Mouse (Mus musculus) telencephalon, adult 2 months (tissue): ENCODE measurements around the gene Slc17a1.

Source experiments
- DNase-seq: peaks from one replicate; pipeline ENCODE4 v3.0.0-alpha.2; 2011; ENCODE audit warnings: low read depth, low spot score

Slc17a1 gene

DNA sequence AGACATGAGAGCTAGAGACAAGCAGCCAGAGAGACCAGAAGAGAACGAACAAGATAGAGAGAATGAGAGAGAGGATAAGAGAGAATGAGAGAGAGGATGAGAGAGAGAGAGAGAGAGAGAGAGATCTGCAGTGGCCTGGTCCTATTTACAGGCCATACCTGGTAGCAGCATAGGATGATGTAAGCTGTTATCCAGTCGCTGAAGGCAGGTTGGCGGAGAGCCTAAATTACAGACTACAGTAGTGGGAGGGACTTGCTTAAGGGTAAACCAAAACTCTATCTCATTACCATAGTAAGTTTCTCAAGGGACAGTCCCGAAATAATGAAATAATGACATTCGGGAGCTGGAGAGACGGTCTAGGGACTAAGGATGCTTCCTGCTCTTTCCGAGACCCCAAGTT lies at the start of gene Slc17a1:
Slc17a1 (plus strand) TSS at position 346 of the 400 bp plus-strand sequence.
- DNase-seq: no peak

DNA sequence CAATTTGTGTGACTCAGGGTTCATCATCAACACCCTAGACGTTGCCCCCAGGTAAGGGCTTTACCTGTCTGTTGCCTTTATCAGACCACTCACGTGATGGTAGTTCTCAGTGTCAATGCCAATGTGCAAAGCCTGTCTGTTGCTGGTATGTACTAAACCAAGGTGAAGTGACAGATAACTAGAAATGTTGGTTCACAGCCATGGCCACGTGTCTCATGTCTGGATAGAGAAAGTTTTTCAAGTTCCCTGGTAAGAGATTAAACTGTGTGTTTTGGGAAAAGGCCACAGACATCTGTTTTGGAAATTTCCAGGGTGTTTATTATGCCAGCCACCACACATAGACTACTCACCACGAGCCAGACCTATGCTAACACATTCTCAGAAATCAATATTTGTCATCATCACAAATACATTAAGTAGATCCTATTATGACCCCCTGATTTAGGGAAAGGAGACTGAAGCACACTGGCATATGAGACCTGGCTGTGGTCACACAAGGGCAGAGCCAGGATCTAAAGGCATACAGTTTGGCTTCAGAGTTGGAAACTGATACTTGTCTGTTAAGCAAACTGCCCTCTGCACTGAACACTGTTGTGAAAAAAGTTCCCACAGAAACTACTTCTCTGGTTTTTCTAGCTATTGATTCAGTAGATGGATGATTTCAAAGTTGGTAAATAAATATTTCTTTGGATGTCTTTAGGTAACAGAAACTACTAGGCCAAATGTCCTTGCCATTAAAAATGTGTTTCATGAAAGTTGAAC lies 47.2 kb upstream of the Slc17a1 start:
- no peak for DNase-seq

DNA sequence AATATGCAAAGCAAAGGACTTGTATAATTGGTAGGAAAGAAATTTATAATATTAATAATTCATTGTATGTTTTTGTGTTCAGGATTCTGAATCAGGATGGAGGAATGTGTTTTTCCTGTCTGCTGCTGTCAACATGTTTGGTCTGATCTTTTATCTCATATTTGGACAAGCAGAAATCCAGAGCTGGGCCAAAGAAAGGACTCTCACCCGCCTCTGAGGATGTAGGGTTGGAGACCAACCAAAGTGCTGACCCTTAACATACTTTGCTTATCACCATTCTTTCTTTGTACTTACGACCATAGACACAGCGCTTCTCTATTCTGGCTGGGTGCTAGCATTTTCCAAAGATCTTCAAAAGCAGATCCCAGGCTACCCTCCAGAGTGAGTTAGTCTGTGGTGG lies 45.3 kb upstream of the Slc17a1 start:
- no peak for DNase-seq

DNA sequence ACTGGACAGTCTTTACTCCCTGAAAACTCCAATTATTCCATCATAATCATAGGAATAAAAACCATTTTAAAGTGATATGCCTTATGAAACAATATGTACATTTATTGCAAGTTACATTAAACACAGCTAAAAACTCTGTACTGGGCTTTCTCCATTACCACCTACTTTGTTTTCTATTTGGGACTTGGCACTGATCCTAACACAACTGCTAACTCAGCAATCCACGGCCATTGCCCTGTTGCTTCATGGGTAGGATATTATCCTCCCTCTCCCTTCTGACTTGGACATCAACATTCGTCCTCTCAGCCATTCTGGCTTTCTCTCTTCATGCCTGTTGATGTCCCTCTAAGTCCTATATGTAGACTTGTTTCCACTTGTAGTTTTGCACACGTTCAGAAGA lies 40.9 kb upstream of the Slc17a1 start:
- no peak for DNase-seq

DNA sequence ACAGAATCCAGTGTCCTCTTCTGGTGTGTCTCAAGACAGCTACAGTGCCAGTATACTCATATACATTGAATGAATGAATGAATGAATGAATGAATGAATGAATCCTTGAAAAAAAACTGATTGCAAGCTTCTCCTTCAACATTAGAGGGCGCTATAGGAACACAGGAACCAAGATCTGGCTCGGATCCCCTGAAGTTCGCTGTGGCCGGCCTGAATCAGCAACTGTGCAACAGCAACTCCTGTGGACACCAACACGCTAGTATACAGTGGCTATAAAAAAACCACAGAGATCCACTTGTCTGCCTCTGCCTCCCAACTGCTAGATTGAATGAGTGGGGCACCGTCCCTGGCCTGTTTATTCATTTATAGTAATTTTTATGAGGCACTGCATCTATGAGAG lies 34.5 kb upstream of the Slc17a1 start:
- peak; percentile 19 for DNase-seq

DNA sequence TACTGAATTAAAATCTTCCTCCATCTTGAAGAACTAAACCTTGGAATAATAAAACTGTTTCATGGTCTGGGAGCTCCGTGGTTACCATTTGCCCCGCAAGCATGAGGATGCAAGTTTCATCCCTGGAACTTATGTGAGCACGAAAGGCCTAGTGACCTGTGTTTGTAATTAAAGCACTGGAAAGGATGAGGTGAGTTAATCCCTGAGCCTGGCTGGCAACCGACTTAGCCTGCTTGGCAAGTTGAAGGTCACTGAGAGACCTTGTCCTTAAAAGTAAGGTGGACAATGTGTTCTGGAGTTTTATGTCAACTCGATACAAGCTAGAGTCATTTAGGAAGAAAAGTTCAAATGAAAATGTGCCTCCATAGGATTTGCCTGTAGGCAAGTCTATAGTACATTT lies 32.7 kb upstream of the Slc17a1 start:
- DNase-seq: no peak

DNA sequence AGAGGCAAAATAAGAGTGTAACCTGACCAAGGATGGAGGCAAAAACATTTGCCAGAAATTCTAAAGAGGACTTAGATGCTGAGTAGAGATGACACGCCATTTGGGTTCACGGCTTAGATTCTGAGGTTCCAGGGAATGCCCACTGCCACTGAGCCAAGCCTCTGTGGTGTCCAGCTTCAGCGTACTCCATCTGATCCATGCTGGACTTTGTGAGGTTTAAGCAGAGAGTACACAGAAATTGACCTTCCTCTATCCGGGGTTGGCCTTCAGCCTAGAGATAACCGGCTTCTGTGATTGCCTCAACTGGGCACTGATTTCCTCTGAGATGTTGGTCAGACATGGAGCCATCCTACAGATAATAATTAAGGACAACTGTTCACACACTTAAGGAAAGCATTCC lies 30.9 kb upstream of the Slc17a1 start:
- DNase-seq: no peak

DNA sequence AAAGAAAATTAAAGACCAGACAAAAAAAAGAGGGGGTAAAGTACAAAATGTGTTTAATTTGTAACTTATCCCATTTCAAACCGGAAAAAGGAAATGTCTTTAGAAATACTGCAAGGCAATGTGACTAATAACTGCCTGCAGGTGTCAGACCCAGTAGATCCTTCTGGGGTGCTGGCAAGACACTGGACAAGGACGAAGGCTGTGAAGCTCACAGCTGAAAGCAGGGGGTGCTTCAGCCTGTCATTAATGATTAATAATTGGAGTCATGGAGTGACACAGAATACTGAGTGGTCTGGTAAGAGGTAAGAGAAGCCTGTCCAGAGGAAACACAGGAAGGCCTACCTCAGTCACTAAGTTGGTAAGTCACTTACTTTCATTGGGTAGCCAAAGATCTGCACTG lies 28.2 kb upstream of the Slc17a1 start, which contains the start of gene Slc17a3:
Slc17a3 (plus strand) TSS at position 127 of the 400 bp plus-strand sequence.
- no peak for DNase-seq

DNA sequence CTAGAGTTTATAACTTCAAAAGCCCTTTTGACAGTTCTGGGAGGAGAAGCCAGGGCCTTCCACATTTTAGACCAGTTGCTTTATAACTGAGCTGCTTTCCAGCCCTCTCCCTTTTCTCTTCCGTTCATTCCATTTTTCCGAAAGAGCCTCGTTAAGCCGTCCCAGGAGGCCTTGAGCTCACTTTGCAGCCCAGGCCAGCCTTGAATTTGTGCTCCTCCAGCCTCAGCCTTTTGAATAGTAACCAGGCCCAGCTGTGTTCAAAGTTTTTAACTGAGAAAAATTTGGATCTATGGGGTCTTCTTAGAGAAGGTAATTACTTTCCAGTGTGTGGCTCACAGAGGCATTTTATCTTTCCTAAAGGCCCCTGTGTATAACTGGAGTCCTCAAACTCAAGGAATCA lies 21.7 kb upstream of the Slc17a1 start:
- DNase-seq: no peak

DNA sequence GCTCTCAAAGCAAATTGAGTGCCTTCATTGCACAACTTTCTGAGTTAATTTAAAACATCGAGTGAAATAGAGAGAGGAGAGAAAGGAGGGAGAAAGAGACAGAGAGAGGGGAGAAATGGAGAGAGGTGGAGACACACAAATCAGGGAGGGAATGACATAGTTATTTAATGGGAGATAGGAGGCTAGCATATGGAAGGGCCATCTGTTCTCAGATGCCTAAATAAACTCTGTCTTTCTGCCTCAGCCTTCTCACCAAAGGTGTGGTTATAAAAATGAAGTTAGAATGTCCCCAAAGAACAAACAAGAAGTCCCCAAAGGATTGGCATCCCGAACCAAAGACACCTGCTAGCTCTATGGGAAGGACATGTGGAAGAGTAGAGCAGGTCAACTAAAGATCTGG lies 18.3 kb upstream of the Slc17a1 start:
- DNase-seq: peak; percentile 48

DNA sequence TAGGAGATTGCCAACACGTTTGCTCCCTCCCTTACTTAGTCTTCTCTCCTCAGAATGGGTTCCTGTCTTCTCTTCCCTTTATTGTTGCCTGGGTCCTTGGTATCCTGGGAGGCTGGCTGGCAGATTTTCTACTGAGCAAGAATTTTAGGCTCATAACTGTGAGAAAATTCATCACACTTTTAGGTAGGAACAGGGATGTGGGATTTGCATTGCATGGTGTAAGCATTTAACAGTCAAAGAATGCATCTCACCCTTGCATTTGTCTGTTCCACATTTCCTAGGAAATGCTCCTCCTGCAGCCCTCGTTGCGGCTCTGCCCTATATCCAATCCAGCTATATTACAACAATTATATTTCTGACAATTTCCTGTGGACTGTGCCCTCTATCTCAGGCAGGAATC lies 11.1 kb upstream of the Slc17a1 start:
- peak; percentile 21 for DNase-seq

DNA sequence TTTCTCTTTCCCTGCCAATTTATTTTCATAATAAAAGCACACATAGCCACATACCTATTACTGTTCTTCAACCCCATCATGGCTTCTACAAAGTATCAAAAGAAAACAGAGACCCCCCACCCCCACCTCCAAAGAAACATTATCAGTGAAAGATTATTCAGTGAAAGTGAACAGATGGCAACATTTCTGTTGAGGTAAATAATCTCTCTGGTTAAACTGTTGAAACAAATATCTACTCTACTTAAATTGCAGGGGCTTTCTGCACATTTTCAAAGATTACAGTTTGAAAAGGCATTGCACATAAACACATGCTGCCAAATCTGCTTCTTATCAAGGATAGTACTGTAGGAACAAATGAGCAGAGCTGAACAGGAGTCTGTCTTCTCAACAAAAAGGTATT lies 5.7 kb upstream of the Slc17a1 start:
- DNase-seq: no peak

DNA sequence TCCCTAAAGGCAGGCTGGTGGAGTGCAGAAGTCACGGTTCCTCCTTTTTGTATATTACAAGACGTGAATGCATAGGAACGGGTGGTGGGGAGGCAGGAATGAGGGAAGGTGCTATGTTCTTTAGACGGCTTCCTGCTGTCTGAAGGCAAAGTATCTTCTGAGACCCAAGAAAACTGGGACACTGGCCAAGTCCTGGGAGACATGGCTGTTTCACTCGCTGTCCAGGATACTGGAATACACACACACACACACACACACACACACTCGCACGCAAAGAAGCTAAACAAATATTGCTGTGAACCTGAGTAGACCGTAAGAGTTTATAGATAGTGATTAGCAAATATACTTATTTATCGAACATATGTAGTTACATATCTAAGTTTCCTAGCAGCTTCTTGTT lies 2.8 kb upstream of the Slc17a1 start:
- no peak for DNase-seq

DNA sequence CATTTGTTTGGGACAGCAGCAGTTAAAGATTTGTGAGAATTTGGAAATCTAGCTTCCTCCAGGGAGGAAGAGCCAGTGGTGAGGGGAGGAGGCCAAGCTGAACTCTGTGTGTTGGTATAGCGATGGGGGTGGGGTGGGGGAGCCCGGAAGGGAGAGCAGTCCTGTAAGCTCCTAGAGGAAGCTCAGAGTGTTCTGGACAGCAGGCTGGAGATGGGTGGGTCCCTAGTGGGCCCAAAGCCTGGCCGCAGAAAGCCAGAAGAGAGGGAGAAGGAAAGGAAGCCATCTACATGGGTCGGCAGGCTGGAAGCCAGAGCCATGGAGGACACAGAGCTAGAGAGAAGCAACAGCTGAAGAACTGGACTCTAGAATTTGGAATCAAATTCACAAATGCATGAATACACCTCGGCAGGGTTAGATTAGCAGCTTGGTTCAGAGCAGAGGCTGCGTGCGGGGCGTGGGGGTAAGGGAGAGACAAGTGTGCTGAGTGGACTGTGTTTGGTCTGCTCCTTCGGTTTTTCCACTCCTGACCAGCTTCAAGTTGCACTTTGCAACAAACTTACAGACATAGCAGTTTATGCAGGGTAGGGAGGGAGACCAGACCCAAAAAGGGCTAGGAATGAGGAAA lies 1.4 kb upstream of the Slc17a1 start:
- DNase-seq: no peak

DNA sequence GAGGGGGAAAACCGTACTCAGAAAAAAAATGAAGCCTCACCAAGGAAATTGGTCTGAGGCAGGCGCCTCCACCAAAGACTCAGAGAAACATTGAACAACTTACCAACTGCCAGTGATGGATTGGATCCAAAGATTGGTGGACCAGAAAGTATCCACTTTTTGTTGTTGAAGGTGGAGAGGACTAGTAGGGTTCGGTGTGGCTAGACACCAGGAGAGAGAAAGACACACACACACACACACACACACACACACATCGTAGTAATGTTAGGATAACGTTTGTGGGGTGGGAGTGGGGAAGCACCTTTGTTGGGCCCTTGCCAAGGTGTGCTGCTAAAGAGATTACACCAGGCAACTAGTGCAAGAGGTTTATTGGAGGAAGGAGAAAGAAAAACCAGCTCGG lies 550 bp upstream of the Slc17a1 start:
- no peak for DNase-seq

DNA sequence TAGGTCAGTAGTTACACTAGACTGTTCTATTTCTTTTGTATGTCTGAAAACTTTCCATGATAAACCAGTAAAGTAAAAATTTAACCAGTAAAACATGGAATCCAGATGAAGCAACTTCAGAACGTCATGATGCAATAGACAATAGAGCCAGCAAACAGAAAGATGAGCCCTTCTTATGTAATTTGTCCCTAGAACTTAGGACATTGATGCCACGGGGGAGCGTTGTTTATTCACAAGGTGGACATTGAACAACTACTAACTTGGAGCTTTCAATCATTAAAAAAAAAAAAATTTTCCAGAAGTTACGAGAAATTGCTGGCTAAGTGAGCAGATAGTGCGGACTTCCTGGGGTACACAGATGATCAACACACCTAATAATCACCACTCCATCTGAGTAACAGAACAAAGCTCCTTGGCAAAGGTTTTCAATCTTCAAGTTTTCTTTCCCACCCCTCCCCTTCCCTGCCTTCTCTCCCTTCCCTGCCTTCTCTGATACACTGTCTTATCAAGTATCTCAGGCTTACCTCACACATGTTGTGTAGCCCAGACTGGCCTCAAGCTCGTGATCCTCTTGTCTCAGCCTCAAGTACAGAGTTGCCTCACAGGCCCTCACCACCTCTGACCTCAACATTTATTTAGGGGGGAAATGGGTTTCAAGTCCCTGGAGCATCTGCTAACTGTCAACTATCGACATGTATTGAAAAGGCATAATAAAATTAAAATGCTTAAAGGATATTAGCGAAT lies 1.4 kb downstream of the Slc17a1 start:
- no peak for DNase-seq

DNA sequence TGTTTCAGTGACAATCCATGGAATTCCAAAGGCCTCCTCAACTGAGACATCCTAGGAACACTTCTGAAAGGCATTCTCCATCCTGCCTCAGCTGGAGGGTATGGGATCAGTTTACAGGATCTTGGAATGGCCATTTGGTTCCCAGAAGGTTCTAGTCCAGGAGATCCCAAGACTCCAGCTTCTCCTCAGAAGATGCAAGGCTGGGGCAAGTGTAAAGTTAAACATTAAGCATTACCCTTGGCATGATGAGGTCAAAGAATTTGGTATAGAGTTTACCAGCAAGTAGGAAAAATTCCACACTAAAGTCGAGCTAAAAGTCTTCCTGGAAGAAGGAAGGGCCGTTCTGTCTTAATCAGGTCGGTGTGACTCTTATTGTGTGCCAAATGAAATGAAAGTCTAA lies 2.4 kb downstream of the Slc17a1 start:
- DNase-seq: no peak

DNA sequence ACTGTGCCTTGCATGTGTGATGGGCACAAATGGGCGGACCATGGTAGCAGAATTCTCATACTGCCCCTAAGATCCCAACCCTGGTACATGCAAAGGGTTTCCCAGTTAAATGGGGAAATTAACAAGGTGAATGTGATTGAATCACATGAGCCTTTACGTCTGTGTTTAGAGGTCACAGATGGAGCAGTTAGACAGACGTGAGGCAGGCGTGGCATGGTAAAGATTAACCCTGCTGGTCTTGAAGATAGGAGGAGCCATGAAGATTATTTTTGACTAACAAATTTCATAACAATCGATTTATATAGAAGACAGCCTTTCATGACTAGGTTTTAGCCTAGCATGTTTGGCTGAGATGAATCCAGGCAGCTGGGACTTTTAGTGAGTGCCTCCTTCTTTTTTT lies 5.6 kb downstream of the Slc17a1 start:
- DNase-seq: no peak

DNA sequence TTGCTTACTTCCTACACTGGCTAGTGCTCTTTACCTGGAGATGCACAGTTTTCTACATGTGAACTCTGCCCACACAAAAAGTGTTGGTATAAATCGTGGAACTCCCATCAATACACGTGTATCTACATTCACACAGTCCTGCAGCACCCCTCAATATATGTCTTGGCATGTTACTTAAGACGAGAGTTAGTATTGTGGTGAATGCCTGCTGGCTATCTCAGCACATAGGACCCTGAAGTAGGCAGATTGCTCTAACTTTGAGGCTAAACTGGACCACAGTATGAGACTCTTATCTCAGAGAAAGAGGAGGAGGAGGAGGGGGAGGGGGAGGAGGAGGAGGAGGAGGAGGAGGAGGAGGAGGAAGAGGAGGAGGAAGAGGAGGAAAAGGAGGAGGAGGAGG lies 11.6 kb downstream of the Slc17a1 start:
- DNase-seq: no peak

DNA sequence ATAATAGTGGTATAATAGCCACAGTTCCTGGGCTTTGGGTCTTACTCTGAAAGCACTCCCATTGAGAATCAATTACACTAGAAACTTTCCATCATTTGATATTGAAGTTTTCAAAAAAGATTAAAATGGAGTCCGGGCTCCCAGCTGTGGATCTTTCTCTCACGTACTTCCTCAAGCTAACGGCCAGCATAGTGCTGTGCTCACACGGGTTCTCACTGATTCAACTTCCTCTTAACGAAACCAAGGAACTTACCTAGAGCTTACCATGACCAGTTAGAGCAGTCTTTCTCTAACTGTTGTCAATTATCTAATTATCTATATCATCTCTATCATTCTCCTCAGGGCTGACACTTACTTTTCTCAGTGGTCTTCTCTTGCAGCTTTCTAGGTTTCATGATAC lies 12.1 kb downstream of the Slc17a1 start:
- no peak for DNase-seq

DNA sequence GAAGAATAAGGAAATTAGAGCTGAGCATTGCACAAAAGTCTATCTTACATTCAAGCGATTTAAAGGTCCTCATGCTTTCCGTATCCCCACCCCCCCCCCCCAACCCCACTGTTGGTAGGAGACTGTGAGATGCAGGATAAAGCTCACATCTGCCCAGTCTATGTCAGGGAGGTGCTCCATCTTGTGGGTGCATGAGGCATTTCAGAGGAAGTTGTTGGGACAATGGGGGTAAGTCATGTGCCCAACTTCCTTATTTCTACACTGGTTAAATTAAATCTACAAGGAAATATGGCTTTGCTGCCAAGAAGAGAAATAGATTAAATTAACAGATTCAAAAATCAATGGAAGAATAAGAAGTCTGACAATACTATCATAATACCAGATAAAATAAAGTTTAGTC lies 18.0 kb downstream of the Slc17a1 start:
- DNase-seq: no peak

DNA sequence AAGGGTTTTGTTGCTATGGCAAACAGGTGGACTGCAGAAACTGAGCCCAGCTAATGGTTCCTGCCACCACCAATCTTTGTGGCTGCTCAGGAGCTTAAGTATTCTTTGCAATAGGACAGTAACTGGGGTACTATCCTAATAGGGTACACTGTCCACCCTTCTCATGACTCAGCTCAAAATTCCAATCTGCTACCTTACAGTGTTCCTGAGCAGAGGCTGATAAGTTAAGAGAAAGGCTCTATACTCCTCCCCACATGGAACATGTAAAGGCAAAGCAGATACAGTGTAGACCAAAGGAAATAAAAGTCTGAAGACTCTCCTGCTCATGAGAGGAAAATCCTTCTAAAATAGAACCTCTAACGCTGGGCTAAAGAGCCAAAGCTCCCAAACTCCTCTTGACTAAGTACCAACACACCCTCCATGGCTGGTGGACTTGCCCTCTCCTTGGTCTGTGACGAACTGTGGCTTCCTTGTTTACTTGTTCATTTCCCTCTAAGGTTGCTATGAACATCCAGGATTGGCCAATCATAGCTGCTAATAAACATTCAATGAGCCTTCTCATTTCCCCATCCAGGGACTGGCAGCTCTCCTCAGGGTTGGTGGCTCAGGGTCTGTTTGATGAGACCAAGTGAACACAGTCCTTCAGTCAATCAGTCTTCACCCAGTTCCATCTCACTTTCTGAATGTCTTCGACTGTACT lies 19.6 kb downstream of the Slc17a1 start:
- DNase-seq: no peak
